Mouse (Mus musculus) frontal cortex, postnatal 14 days (tissue): ENCODE measurements around the gene Wwp2.

Source experiments
- DNase-seq, 2 experiments: peaks; one replicate each; pipeline ENCODE4 v3.0.0; 2022; ENCODE audit warnings: low spot score in 2 of 2

Gene Wwp2

DNA sequence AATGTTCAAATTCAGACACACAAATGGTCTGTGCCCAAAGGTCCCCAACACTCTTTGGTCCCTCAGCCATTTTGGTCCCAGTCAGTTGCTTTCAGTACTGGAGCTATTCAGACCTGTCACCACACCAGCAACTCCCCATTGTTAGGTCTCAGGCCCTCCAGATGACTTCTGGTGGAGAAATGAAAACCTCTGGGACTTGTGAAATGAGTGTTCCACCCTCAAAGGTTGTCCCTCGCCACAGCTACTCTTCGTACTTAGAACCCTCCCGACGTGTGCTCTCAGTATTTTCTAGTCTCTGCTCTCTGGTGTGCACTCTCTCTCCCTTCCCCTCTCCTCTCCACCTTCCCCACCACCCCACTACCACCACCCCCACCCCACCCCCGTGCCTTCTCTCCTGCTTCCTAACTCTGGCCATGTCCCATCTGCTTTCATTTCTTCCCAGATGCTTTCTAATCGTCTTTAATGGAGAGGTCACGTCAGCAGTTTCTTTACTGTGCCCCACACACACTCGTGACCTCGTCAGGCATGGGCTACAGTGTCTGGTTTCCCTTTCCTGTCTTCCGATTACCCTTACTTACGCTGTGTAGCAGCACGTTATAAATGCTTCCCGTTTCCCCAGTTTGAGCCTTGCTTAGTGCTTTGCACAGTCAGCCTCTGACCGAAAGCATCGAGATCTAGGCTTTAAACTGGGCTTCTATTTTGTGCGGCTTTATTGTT lies 124.8 kb downstream of the Wwp2 start:
- DNase-seq, result no peak

DNA sequence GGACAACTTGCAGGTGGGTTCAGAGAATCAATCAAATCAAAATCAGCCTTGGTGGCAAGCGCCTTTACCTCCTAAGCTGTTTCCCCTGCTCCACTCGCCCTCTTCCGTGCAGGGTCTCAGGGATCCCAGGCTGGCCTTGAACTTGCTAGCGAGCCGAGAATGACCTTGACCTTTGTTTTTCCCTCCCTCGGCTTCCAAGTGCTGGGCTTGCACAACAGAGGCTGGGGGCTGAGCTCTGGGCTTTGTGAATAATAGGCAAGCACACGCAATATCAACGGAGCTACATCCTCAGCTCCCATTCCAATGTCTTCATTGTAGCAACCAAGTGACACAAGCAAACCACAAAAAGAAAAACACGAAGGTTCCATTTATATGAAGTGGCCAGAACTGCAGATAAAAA lies 126.0 kb downstream of the Wwp2 start:
- DNase-seq, result no peak

DNA sequence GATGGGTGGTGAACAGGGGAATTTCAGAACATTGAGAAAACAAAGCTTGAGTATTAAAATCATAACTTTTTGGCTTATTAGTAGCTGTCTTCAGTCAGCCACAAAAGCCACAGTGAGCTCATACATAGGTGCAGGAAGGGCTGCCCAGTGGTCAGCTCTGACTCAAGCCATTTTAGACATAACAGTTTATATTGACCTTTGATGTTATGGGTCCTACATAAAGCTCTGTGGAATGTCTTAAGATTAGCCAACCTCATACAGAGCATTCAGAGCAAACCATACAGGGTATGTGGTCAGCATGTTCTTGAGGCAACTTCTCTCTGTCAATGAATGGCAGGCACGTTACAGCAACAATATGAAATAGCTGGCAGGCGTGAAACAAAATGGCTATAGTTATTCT lies 134.9 kb downstream of the Wwp2 start:
- DNase-seq, result no peak

DNA sequence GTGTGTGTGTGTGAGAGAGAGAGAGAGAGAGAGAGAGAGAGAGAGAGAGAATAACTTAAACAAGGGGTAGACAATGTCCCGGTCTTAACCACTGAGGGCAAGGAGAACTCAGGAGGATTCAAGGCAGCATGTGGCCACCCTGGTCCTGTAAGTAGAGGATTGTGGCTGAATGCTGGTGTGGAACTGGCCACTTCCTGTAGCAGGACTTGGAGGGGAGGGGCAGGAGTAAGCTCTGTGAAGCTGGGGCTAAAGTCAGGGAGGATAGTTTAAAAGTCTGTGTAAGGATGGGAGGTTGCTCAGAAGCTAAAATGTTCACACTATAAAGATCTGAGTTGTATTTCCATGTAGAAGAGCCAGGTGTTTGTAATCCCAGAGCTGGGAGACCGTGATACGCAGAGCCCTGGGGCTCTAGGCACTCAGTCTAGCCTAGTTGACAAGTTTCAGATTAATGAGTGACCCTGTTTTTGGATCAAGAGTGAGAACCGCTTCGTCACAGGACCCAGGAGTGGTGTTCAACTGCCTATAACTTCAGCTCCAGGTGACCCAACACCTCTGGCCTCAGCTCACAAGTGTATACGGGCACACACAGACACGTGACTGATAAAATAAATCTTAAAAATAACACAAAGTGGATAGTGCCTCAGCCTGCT lies 135.4 kb downstream of the Wwp2 start:
- no peak for DNase-seq

DNA sequence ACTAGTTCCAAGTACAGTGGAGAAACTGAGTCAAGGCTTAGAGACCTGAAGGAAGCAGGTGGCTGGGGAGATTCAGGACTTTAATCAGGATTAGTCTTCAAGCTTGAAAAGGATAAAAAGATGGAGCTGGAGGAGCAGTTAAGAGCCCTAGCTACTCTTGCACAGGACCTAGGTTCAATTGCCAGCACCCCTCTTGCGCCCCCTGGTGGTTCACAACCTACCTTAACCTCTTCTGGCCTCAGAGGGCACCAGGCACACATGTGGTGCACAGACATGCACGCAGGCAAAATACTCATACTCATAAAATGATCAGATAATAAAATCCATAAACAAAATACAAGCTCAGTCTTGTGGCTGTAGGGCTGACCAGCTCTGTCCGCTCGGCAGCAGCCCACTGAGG lies 136.3 kb downstream of the Wwp2 start:
- peak in 1 of 2 experiments; percentile 39 for DNase-seq

DNA sequence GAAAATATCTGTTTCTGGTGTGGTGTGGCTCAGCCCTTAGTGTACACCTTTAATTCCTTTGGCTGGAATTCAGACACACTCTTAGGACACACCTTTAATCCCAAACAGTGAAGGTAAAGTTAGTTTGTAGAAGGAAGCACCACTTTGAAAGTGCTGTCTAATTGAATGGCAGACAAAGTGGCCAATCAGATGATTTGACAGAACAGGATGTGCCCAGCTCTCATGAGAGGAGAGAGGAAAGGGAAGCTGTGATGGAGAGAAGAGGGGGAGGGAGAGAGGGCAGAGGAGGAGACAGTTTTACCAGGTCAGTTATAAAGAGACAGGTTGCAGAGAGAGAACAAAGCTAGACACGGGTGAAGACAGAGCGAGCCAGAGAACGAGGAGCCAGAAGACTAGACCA lies 138.6 kb downstream of the Wwp2 start:
- DNase-seq, result no peak

DNA sequence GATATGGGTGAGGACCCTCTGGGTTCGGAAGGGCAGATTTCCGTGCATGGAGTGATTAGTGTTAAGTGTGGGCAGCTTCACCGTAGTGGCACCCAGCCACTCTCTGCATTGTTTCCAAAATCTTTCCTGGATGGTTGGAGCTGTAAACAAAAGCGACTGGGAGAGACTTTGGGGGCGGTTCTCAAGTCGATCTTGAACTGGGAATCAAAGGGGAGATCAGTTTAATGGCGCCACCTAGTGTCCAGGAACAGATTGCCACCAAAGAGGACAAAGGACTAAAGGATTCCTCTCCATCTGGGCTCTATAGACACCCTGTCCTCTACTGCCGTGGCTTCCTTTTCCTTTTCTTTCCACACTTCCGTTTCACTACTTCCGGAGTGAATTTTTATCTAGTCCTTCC lies 140.5 kb downstream of the Wwp2 start:
- DNase-seq, result peak; percentile 69 to 85

DNA sequence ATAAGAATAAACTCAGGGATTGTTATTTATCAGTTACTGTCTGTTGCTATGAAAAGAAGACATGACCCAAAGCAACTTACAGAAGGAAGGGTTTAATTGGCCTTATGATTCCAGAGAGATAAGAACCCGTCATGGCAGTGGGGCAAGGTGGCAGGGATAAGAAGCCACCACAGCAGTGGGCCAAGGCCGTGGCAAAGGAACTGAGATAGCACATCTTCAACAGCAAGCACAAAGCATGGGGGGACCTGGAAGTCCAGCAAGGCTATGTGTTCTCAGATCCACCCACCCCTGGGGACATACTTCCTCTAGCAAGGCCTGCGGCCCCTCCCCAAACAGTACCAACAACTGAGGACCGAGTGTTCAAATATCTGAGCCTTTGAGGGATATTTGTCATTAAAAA lies 141.5 kb downstream of the Wwp2 start:
- DNase-seq, result no peak

DNA sequence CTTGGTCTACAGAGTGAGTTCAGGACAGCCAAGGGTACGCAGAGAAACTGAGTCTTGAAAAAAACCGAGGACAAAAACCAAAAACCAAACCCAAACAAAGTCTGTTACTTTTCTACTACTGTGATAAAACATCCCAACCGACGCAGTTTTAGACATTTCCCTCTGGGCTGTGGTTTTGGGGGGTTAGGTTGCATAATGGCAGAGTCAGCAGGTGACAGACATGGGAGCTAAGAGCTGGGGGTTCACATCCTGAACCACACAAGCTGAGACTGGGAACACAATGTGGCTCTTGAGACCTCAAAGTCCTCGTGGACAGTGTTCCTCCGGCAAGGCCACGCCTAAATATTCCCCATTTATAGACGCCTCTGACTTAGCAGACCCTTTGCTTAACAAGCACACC lies 142.0 kb downstream of the Wwp2 start:
- DNase-seq, result no peak

DNA sequence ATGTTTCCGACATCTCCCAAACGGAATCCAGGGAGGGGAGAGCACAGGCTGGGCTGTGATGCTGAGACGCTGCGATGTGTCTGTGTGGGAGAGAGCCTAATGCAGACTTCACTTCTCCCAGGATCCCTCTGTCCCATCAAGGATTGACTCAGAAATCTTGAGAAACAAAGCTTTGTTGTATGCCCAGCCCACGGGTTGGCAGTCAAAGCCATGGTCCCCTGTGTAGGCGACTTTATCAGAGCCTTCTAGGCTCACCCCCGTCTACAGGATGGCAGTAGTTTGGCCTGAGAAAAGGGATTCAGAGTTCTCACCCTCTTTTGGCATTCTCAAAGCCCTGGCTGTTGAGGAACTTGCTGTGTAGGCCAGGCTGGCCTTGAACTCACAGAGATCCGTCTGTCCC lies 142.4 kb downstream of the Wwp2 start:
- no peak for DNase-seq

DNA sequence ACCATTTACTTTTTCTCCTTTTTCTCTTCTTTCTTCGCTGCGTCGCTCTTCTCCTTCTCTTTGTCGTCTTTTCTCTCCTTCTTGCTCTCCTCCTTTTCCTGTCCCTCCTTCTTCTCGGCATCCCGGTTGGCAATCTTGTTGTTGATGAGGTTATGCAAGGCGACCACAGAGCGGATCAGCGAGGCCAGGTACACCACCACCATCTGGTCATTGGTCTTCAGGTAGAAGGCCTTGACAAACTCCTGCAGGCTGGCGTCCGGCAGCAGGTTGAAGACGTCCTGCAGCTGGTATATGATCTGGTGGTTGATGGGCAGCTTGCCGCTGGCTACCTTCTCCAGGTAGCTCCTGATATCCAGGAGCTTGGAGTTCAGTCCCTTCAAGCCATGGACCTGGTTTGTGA lies 144.7 kb downstream of the Wwp2 start:
- DNase-seq, result no peak

DNA sequence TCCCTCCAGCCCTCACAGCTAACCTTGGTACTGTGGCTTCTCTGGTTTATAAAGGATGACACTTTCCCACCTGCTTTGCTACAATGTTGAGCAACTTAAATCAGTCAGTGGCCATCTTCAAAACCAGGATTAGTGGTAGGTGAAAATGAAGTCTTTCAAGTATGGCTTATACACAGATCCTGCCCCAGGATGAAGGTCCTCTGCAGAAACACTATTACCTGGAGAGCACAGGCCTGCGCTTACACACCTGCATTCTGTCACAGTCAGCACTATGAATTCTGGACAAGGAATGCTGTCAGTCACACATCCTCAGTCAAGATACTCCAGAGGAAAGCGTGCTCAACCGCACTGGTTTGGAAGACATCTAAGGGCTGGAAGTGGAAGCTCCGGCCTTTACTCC lies 145.4 kb downstream of the Wwp2 start:
- no peak for DNase-seq

DNA sequence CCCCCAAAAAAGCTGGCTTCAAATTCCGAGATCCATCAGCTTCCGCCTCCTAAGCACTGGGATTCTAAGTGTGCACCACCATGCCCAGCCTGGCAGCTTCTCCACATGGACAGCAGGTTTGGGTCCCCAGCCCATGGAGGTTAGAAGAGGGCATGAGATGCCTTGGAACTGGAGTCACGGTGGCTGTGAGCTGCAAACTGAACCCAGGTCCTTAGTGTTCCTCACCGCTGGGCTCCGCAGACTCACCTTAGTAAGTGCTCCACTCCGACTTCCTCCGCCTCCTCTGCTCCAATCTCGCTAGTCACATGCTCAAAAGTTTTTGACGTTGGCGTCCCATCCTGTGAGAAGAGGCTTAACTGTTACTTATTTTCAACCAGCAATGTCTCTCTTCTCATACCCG lies 146.0 kb downstream of the Wwp2 start:
- DNase-seq, result no peak

DNA sequence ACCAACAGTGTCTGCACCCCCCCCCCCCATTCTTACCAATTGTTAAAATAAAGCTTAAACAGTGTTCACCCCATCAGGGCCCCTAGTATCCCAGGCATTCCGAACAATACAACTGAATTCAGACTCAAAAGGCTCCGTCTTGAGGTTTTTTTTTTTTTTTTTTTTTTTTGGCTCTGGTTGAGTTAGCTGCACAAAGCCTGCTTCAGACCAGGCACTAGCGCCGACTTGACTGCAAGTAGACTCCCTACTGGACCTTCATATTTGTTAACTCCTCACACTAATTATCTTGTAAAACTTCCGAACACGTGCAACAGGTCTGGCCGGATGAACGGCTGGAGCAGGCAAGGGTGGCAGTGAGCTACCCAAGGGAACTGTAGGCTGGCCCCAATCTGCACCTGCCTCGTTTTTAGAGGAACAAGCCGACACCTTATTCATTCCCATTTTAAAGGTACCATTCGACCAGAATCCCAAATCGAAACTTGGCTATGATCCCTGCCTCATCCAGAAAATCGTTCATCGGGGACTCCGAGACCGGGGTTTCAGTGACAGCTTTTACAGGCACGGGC lies 151.3 kb downstream of the Wwp2 start:
- no peak for DNase-seq

DNA sequence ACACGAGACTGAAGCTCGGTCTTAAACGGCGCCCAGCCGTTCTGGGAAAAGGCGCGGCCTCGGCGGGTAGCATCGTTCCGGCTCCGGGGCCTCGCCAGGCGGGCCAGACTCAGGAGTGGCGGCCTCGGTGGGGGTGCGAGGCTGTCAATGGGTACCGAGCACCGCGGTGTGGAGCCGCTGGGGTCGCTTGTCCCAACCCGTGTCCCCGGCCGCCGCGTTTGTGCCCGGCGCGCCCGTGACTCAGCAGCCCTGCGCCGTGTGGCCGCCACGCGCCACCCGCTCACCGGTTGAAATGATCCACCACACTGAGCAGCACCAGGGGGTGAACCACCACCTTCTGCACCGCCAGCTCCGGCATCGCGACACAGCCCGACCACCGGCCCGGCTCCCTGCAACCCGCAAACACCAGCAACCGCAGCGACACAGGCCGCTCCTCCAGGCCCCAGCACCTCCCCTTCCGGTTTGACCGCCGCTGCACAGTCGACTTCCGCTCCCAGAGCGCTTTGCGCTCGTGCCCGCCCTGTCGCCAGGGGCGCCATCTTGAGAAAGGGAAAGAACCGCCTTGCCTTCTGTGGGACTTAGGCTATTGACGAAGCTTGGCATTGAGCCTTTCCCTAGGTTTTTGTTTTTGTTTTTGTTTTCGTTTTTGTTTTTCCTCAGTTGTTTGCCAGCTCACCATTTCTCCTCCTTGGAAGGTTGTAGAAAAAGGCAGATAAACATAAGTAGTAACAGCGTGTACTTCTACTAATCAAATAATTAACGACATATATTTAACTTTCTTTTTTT lies 152.0 kb downstream of the Wwp2 start, which contains the start of gene Psmd7:
Psmd7 (minus strand) TSS at position 470 of the 786 bp plus-strand sequence.
- DNase-seq, result peak; percentile 87 to 88

DNA sequence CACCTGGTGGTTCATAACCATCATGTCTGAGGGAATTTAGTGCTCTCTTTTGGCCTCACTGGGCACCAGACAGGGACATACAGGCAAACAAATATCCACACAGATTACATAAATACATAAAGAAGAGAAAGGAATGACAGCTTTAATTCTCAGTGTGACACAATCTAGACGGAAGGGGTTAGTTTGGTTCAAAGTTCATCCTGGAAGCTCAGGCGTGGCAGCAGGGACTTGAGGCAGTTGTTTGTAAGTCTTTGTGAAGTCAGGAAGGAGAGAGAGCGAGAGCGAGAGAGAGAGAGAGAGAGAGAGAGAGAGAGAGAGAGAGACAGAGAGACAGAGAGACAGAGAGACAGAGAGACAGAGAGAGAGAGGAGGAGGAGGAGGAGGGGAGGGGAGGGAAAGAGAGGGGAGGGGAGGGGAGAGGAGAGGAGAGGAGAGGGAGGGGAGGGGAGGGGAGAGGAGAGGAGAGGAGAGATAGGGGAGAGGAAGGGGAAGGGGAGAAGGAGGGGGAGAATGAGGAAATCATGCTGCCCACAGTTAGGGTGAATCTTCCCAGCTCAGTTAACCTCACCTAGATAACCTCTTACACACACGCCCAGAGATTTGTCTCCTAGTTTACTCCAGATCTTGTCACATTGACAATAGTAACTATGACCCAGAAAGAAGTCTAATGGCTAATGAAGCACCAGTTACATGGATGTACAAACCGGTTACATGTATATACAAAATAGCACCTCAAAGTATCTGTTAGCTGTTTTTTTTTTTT lies 158.0 kb downstream of the Wwp2 start:
- DNase-seq, result no peak

DNA sequence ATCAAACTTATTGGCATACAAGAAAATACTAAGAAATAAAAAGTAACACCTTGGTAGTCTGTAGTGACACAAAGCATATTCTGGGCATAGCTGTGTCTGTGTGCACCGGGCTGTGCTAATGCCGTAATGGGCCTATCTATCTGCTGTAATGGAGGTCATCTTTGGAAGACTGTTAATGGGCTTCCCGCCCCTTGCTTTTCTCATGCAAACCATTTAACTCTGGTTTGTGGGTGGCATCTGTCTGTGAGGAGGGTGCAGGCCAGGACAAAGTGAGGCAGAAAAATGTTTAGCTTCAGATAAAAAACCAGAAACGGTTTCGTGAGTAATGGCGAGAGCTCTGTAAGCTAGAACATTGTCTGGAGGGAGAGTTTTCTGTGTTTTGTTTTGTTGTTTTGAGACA lies 158.7 kb downstream of the Wwp2 start:
- DNase-seq, result no peak

DNA sequence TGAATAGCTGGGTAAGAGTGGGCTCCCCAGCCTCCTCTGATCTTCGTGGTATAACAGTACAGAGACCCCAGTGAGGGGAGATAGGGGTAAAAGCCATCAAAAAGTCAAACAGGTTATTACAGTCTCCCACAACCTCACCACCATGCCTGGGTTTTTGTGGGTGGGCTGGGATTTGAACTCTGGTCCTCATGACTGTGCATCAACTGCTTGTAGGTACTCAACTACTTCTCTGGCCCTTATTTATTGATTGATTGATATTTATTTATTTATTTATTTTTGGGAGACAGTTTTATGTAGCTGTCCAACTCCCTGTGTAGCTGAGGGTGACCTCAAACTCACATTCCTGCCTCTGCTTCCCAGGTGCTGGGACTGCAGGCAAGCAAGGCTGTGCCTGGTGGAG lies 161.6 kb downstream of the Wwp2 start:
- no peak for DNase-seq

DNA sequence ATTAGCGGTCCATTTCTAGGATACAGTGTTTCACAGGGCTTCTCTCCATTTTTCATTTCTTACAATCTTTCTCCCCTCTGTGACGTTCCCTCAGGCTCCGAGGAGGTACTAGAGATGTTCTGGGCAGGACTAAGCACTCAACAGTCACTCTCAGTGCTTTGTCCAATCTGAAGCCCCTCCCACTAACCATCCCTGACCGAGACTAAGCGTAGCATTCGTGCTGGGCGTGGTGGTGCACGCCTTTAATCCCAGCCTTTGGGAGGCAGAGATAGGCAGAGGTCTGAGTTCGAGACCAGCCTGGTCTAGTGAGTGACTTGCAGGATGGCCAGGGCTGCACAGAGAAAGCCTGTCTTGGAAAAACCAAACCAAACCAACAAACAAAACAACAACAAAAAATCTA lies 163.5 kb downstream of the Wwp2 start:
- no peak for DNase-seq

DNA sequence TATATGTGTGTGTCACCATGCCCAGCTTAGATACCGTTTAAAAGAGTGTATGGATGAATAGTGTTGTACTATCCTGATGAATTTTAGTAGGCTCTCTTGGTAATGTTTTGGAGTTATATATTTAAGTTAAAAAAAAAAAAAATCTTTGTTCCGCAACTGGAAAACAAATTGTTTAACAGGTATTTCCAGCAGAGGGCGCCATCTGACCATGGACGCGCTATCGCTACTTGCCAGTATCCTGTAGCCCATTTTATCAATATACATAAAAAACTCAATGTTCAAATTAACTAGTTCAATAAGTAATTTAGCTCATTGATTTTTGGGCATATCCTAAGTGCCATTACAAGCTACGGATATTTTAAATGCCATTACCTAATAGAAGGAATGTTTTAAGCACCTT lies 166.9 kb downstream of the Wwp2 start:
- peak in 1 of 2 experiments; percentile 31 for DNase-seq
